Mouse (Mus musculus) left cerebral cortex, adult 18-20 months (tissue): ENCODE data around the gene Zfp652. TPM values are rescaled to one million over a fixed set of nuclear protein-coding genes. Genes with fewer than 3 reads are reported as not detected.

Experiments used
- DNase-seq, 2 experiments: peaks; one replicate each; pipeline ENCODE4 v3.0.0; 2021 to 2022; ENCODE audit warnings: low spot score in 2 of 2, mixed read lengths in 1 of 2
- total RNA-seq, 2 experiments: library from RNA; stranded (reverse); gene quantifications; 2 replicates each; pipeline ENCODE4 v1.2.3; 2021

Gene Zfp652
- total RNA-seq, 2 experiments from 2014 or later = 37.8 to 41.1 TPM

GRCm38 (mm10) chr11:95805010-95805409 is 92.5 kb downstream of the Zfp652 start:
- DNase-seq = no peak

- DNase-seq = no peak
Measured at GRCm38 (mm10) chr11:95805527-95805926, 93.1 kb downstream of the Zfp652 start.

GRCm38 (mm10) chr11:95807884-95808283 is 95.4 kb downstream of the Zfp652 start:
- no peak for DNase-seq

GRCm38 (mm10) chr11:95808448-95809011 is 96.1 kb downstream of the Zfp652 start:
- DNase-seq = no peak

- DNase-seq = no peak
Measured at GRCm38 (mm10) chr11:95809603-95810002, 97.1 kb downstream of the Zfp652 start.

GRCm38 (mm10) chr11:95810828-95811227 is 98.4 kb downstream of the Zfp652 start:
- no peak for DNase-seq

GRCm38 (mm10) chr11:95811741-95812140 is 99.3 kb downstream of the Zfp652 start:
- DNase-seq = no peak

- DNase-seq = no peak
Measured at GRCm38 (mm10) chr11:95812224-95812623, 99.8 kb downstream of the Zfp652 start.

GRCm38 (mm10) chr11:95814101-95814500 is 101.6 kb downstream of the Zfp652 start:
- DNase-seq = no peak

GRCm38 (mm10) chr11:95814857-95815256 is 102.4 kb downstream of the Zfp652 start:
- DNase-seq = no peak

- no peak for DNase-seq
Measured at GRCm38 (mm10) chr11:95815412-95815811, 102.9 kb downstream of the Zfp652 start.

GRCm38 (mm10) chr11:95819138-95819537 is 106.7 kb downstream of the Zfp652 start:
- no peak for DNase-seq

GRCm38 (mm10) chr11:95821511-95821910 is 109.0 kb downstream of the Zfp652 start:
- DNase-seq = no peak

- DNase-seq = no peak
Measured at GRCm38 (mm10) chr11:95822437-95822836, 110.0 kb downstream of the Zfp652 start.

- DNase-seq = peak; percentile 85 to 92
Measured at GRCm38 (mm10) chr11:95824071-95824876, 111.8 kb downstream of the Zfp652 start, which contains the start of gene Phospho1. TSS of gene Phospho1 (plus strand) at chr11:95824499.

- DNase-seq = peak; percentile 59 to 69
Measured at GRCm38 (mm10) chr11:95824877-95825243, 112.4 kb downstream of the Zfp652 start.

- DNase-seq = no peak
Measured at GRCm38 (mm10) chr11:95825625-95826024, 113.2 kb downstream of the Zfp652 start.

GRCm38 (mm10) chr11:95826317-95827167 is 114.1 kb downstream of the Zfp652 start:
- DNase-seq = no peak

- no peak for DNase-seq
Measured at GRCm38 (mm10) chr11:95827168-95827447, 114.6 kb downstream of the Zfp652 start.

GRCm38 (mm10) chr11:95827464-95828085 is 115.1 kb downstream of the Zfp652 start:
- peak; percentile 63 to 73 for DNase-seq

GRCm38 (mm10) chr11:95828181-95828964 is 115.9 kb downstream of the Zfp652 start:
- no peak for DNase-seq
